Mouse (Mus musculus) liver, adult 2 months (tissue): ENCODE data around the gene Zfp598. TPM values are rescaled to one million over a fixed set of nuclear protein-coding genes. Genes with fewer than 3 reads are reported as not detected.

ENCODE experiments used
- DNase-seq: peaks from one replicate; pipeline ENCODE4 v3.0.0-alpha.2; 2011; ENCODE audit warnings: low read depth, low spot score; ENCODE audit errors: extremely low read depth
- H3K27ac ChIP-seq: fragments of 200-500 bp; replicated peaks from 2 replicates; pipeline ENCODE4 v1.5.1; 2012; ENCODE audit warnings: low read depth, mild to moderate bottlenecking, control low read depth, inconsistent platforms, low read length; ENCODE audit not compliant: insufficient read depth
- H3K27me3 ChIP-seq: fragments of 200-500 bp; 2 replicates; pipeline ENCODE4 v1.6.1; 2012; ENCODE audit warnings: mild to moderate bottlenecking, moderate library complexity, low read length, inconsistent platforms; ENCODE audit not compliant: control insufficient read depth, insufficient read depth
- H3K36me3 ChIP-seq: fragments of 200-500 bp; 2 replicates; pipeline ENCODE4 v1.6.1; 2012; ENCODE audit warnings: low read length, inconsistent platforms; ENCODE audit not compliant: control insufficient read depth, insufficient read depth
- H3K4me1 ChIP-seq: fragments of 200-500 bp; 2 replicates; pipeline ENCODE4 v1.6.1; 2011; ENCODE audit warnings: low read length; ENCODE audit not compliant: control insufficient read depth, insufficient read depth
- H3K4me3 ChIP-seq: fragments of 200-500 bp; 2 replicates; pipeline ENCODE4 v1.5.1; 2011; ENCODE audit warnings: low read depth, mild to moderate bottlenecking, control low read depth, low read length, moderate library complexity; ENCODE audit not compliant: insufficient read depth
- H3K79me2 ChIP-seq: fragments of 200-500 bp; 2 replicates; pipeline ENCODE4 v1.6.1; 2012; ENCODE audit warnings: inconsistent platforms, mild to moderate bottlenecking, low read length, moderate library complexity; ENCODE audit not compliant: control insufficient read depth, insufficient read depth
- H3K9ac ChIP-seq: fragments of 200-500 bp; 2 replicates; pipeline ENCODE4 v1.6.1; 2012; ENCODE audit warnings: low read depth, mild to moderate bottlenecking, control low read depth, inconsistent platforms, low read length
- CTCF ChIP-seq: fragments of 200-500 bp; IDR thresholded peaks from 2 replicates; pipeline ENCODE4 v1.5.1; 2011; ENCODE audit warnings: low read depth, low read length, control low read depth
- POLR2A ChIP-seq: fragments of 200-500 bp; IDR thresholded peaks from 2 replicates; pipeline ENCODE4 v1.6.1; 2011; ENCODE audit warnings: low read length, control low read depth; ENCODE audit not compliant: insufficient read depth; ENCODE audit errors: extremely low read depth
- WGBS: fragments of 180-500 bp; shearing (Covaris S2); methylation state at CpG from one replicate; pipeline ENCODE4 v1.1.7; 2018; 5-methylcytosine and 5-hydroxymethylcytosine counted together
- polyA plus RNA-seq: library from polyadenylated mRNA; depleted of rRNA; stranded (reverse); fragments of >200 nt; gene quantifications from 2 replicates; pipeline ENCODE4 v1.2.3, GENCODE M21; 2012; rRNA removed
- total RNA-seq: library from RNA; depleted of rRNA; stranded (reverse); fragments of >200 nt; gene quantifications from 2 replicates; pipeline ENCODE4 v1.2.3, GENCODE M21; 2014; rRNA removed

The Zfp598 gene
- 11.1 and 16.0 TPM in 2 replicates for total RNA-seq
- polyA plus RNA-seq, result 67.8 and 106 TPM in 2 replicates

DNA sequence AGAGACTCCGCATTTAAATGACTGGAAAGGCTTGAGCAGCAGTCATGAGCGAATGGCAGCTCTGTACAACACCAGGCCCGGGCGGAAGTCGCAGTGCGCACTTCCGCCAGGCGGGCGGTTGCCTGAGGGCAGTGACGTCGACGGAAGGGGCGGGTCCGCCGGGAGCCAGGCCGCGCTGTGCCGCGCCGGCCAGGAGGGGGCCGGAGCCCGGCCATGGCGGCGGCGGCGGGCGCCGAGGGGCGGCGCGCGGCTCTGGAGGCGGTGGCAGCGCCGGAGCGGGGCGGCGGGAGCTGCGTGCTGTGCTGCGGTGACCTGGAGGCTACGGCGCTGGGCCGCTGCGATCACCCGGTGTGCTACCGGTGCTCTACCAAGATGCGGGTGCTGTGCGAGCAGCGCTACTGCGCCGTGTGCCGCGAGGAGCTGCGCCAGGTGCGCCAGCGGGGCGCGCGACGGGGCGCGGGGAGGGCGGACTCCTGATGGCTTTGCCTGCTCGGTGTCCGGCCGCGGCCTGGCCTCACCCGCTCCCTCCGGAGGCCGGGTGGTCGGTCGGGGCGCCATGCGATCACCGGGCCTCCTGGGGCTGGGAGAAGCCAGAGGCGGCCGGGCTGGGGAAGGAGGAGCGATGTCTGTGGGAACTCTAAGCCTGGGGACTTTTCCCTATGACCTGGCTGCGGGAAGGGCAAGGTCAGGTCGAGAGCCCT is at the start of gene Zfp598:
TSS of gene Zfp598 (plus strand) at position 143 of the 701 bp plus-strand sequence.
- H3K9ac ChIP-seq, result peak within 1 kb of the TSS; percentile 98
- H3K4me3 ChIP-seq, result peak within 1 kb of the TSS; percentile 94
- H3K4me1 ChIP-seq, result peaks cover 17% of the 10 kb centered on the region
- no peaks in the 10 kb centered on the region for H3K36me3 ChIP-seq
- peak; percentile 71 for DNase-seq
- peak; percentile 16; the same call in 1 of the 2 replicates for TF ChIP-seq CTCF
- peak; percentile 43; the same call in 1 of the 2 replicates for TF ChIP-seq POLR2A
- H3K27ac ChIP-seq, result peak within 1 kb of the TSS; percentile 94
- H3K27me3 ChIP-seq, result no peaks in the 10 kb centered on the region
- H3K79me2 ChIP-seq, result peaks cover 31% of the 10 kb centered on the region; the same call in 1 of the 2 replicates
- under 1% methylated on average over 77 of the region's 80 CpGs for WGBS

DNA sequence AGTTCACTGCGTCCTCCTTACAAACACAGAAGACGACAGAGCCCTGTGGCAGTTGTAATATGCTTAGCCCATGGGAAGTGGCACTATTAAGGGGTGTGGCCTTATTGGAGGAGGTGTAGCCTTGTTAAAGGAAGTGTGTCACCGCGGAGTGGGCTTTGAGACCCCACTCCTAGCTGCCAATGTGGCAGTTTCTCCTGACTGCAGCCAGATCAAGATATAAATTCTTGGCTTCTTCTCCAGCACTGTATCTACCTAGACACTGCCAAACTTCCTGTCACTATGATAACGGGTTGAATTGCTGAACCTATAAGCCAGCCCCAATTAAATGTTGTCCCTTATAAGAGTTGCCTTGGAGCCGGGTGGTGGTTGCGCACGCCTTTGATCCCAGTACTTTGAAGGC is 44.0 kb upstream of the Zfp598 start:
- no peak for TF ChIP-seq POLR2A
- TF ChIP-seq CTCF, result no peak
- DNase-seq, result no peak
- Histone ChIP-seq H3K27me3 (no peaks in the 10 kb centered on the region), H3K27ac (no peak overlapping the region), H3K79me2 (no peaks in the 10 kb centered on the region), H3K9ac (no peak overlapping the region), H3K36me3 (peaks cover 30% of the 10 kb centered on the region), H3K4me1 (no peaks in the 10 kb centered on the region), H3K4me3 (no peak overlapping the region)
- WGBS, result 93% methylated on average over 8 of the region's 8 CpGs

DNA sequence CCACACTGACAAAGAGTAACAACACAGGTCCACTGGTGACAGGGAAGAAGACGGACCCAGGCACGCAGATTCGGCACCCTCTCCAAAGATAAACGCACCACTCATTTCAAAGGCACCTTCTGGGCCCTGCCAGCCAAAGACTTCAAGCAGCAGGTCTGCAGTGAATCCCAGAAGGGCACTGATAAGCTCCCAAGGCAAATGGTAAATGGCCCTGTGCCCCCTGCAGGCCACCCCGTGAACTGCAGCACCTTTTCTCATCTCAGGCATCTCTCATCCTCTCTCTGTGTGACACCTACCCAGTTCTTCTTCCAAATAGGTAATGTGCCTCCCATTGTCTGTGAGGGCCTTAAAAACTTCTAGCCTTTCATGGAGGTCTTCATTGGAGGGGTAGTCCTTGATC is 40.8 kb upstream of the Zfp598 start:
- peaks cover 3% of the 10 kb centered on the region; the same call in 1 of the 2 replicates for H3K79me2 ChIP-seq
- no peak overlapping the region for H3K4me3 ChIP-seq
- no peaks in the 10 kb centered on the region for H3K27me3 ChIP-seq
- H3K27ac ChIP-seq, result no peak overlapping the region
- H3K36me3 ChIP-seq, result peaks cover 14% of the 10 kb centered on the region
- no peak overlapping the region for H3K9ac ChIP-seq
- H3K4me1 ChIP-seq, result peaks cover 10% of the 10 kb centered on the region
- 47% methylated on average over 5 of the region's 5 CpGs for WGBS
- DNase-seq, result peak; percentile 23
- TF ChIP-seq POLR2A, result no peak
- TF ChIP-seq CTCF, result peak; percentile 94

DNA sequence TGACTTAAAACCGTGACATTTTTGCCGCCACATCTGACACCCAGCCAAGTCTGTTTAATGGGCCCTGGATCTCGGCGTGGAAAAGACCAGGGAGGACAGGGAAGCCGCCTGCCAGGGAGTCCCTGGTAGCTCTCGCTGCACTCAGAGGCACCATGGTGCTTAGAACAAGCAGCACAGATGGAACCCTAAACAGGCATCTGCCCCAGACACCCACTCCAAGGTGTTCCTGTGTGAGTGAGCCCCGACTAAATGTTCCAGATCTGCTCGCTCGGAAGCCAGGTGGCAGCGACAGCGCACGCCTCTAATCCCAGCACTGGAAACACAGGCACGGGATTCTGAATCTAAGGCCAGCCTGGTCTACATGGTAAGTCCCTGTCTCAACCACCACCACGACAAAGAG is 39.4 kb upstream of the Zfp598 start:
- Histone ChIP-seq H3K27me3 (no peaks in the 10 kb centered on the region), H3K9ac (no peak overlapping the region), H3K27ac (no peak overlapping the region), H3K4me1 (peaks cover 10% of the 10 kb centered on the region), H3K4me3 (no peak overlapping the region), H3K36me3 (peaks cover 7% of the 10 kb centered on the region), H3K79me2 (peaks cover 3% of the 10 kb centered on the region; the same call in 1 of the 2 replicates)
- TF ChIP-seq POLR2A, result no peak
- no peak for TF ChIP-seq CTCF
- no peak for DNase-seq
- 92% methylated on average over 14 of the region's 14 CpGs for WGBS

DNA sequence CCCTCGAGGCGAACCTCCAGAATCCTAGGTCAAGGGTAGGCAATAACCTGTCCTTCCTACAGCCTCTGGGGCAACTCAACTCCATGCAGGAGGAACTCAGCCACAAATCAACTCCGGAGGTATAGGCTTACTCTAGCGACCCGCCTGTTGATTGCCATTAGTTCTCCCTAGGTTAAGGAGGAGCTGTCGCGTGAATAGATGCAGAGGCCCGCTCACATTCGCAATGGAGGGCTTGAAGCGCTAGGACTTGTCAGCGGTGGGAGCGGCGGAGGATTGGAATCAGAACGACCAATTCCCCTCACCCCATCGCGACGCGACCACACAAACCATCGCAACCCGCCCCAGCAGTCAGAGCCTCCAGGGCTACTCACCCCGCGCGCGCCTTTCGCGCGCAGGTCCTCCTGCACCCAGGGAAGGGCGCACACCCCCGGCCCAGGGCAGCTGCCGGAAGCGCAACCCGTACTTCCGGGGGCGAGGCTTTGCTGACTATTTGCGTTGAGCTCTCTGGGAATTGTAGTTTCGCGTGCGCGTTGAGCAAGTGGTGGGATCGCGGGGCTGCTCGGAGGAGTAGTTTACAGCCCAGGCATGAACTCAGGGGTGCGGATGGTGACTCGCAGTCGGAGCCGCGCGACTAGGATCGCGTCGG is 37.2 kb upstream of the Zfp598 start, which contains the start of the genes Tsc2 and Nthl1:
TSS of gene Tsc2 (minus strand) at position 464 of the 646 bp plus-strand sequence.
TSS of gene Nthl1 (plus strand) at position 514 of the 646 bp plus-strand sequence.
- WGBS, result under 1% methylated on average over 51 of the region's 51 CpGs
- TF ChIP-seq CTCF (no peak), POLR2A (peak; percentile 65)

More for the DNA sequence above, 37.2 kb upstream of the Zfp598 start, which contains the start of the genes Tsc2 and Nthl1:
- H3K36me3 ChIP-seq, result 0 out of 2 replicates have a peak, but pooled peaks cover 3% of the 10 kb centered on the region
- H3K79me2 ChIP-seq, result peaks cover 3% of the 10 kb centered on the region; the same call in 1 of the 2 replicates
- peak within 1 kb of the TSS; percentile 76 for H3K27ac ChIP-seq
- no peaks in the 10 kb centered on the region for H3K27me3 ChIP-seq
- peak within 1 kb of the TSS; percentile 88 for H3K4me3 ChIP-seq
- H3K4me1 ChIP-seq, result peaks cover 13% of the 10 kb centered on the region
- H3K9ac ChIP-seq, result peak within 1 kb of the TSS; percentile 86
- peak; percentile 77 for DNase-seq
